Mouse (Mus musculus) C2C12 (cell line): Measurements from ENCODE around the gene Olfr1331.

ENCODE experiments used
- CTCF ChIP-seq: IDR thresholded peaks from one replicate; pipeline ENCODE4 v1.5.1; 2011; ENCODE audit not compliant: control insufficient read depth, insufficient read depth, insufficient read length
- MAX ChIP-seq: IDR thresholded peaks from one replicate; pipeline ENCODE4 v1.6.1; 2011; ENCODE audit warnings: mild to moderate bottlenecking, control low read depth
- MYOD1 ChIP-seq: IDR thresholded peaks from one replicate; pipeline ENCODE4 v1.6.1; 2011; ENCODE audit warnings: low read depth; ENCODE audit not compliant: control insufficient read depth, insufficient read length
- USF1 ChIP-seq: IDR thresholded peaks from one replicate; pipeline ENCODE4 v1.6.1; 2011; ENCODE audit warnings: low read depth, mild to moderate bottlenecking, control low read depth, moderate library complexity

DNA sequence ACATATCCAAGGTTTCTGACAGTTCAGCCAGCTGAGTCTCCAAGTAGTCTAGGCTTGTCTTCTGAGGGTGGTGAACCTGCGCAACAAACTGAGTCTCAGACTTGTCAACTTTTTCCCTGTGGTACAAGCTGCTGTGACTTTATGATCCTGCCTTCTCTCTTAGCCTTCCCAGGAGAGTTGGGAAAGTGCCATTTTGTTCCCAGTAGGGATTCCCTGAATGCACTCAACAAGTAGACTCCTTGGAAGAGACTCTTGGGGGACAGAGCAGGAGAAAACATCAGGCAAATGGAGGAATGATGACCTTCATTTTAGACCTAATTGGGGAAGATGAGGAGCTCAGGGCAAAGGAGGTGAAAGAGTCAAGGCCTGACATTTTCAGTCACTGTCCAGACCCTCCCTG, 28.3 kb upstream of the Olfr1331 start, which contains the start of gene Olfr1333:
- TF ChIP-seq MAX: no peak
- no peak for TF ChIP-seq CTCF
- TF ChIP-seq MYOD1: no peak
- TF ChIP-seq USF1: no peak
